Mouse (Mus musculus): ENCODE data around the gene Tpi1. TPM values are rescaled to one million over a fixed set of nuclear protein-coding genes. Genes with fewer than 3 reads are reported as not detected.
"Not testable (repeated sequence)": the region's sequence is repeated elsewhere in the genome, so short reads cannot be mapped to it uniquely, and the experiment has no call there.

Gene Tpi1
- polyA plus RNA-seq, 1 experiment from 2014 or later: 866 TPM

GRCm38 (mm10) chr6:124810566-124811402 lies 3.3 kb downstream of the Tpi1 start:
- not testable (repeated sequence) for H3K9ac ChIP-seq (replicated peaks; ENCODE audit: low read length); H3K4me3 ChIP-seq (ENCODE audit: low read length); ATAC-seq (ENCODE audit: low FRiP score, low TSS enrichment); H3K27me3 ChIP-seq (ENCODE audit: insufficient read depth, low read length); H3K9me3 ChIP-seq (ENCODE audit: low read length); H3K27ac ChIP-seq (ENCODE audit: low read length)
- WGBS: 85% methylated on average over 11 of the region's 11 CpGs
- Histone ChIP-seq H3K36me3 (ENCODE audit: insufficient read depth, low read length) (peaks cover 11% of the 10 kb centered on the region), H3K4me2 (replicated peaks; ENCODE audit: low read depth, low read length) (0 out of 2 replicates have a peak overlapping the region, but pooled peaks have one; percentile 98), H3K4me1 (ENCODE audit: insufficient read depth, low read length) (peaks cover 50% of the 10 kb centered on the region)

GRCm38 (mm10) chr6:124809775-124810538 lies 4.1 kb downstream of the Tpi1 start:
- peaks cover 11% of the 10 kb centered on the region for H3K36me3 ChIP-seq (ENCODE audit: insufficient read depth, low read length)
- peaks cover 46% of the 10 kb centered on the region for H3K4me1 ChIP-seq (ENCODE audit: insufficient read depth, low read length)
- peak; percentile 1; the same call in 1 of the 2 replicates for ATAC-seq (ENCODE audit: low FRiP score, low TSS enrichment)
- H3K9me3 ChIP-seq (ENCODE audit: low read length): no peaks in the 10 kb centered on the region
- no peaks in the 10 kb centered on the region for H3K27me3 ChIP-seq (ENCODE audit: insufficient read depth, low read length)
- peak overlapping the region; percentile 98 for H3K27ac ChIP-seq (ENCODE audit: low read length)
- H3K4me2 ChIP-seq (replicated peaks; ENCODE audit: low read depth, low read length): peak overlapping the region; percentile 98
- H3K9ac ChIP-seq (replicated peaks; ENCODE audit: low read length): peak overlapping the region; percentile 86
- 42% methylated on average over 14 of the region's 14 CpGs for WGBS
- H3K4me3 ChIP-seq (ENCODE audit: low read length): peak overlapping the region; percentile 72

GRCm38 (mm10) chr6:124809052-124809774 lies 4.9 kb downstream of the Tpi1 start:
- Histone ChIP-seq H3K4me3 (ENCODE audit: low read length) (peak overlapping the region; percentile 72), H3K27ac (ENCODE audit: low read length) (peak overlapping the region; percentile 98), H3K36me3 (ENCODE audit: insufficient read depth, low read length) (peaks cover 11% of the 10 kb centered on the region), H3K9ac (replicated peaks; ENCODE audit: low read length) (peak overlapping the region; percentile 86), H3K4me2 (replicated peaks; ENCODE audit: low read depth, low read length) (peak overlapping the region; percentile 98), H3K9me3 (ENCODE audit: low read length) (no peaks in the 10 kb centered on the region), H3K27me3 (ENCODE audit: insufficient read depth, low read length) (no peaks in the 10 kb centered on the region), H3K4me1 (ENCODE audit: insufficient read depth, low read length) (peaks cover 39% of the 10 kb centered on the region)
- ATAC-seq (ENCODE audit: low FRiP score, low TSS enrichment): peak; percentile 29
- under 1% methylated on average over 35 of the region's 35 CpGs for WGBS

- Histone ChIP-seq H3K4me3 (ENCODE audit: low read length) (peak within 1 kb of the TSS; percentile 72), H3K9ac (replicated peaks; ENCODE audit: low read length) (peak within 1 kb of the TSS; percentile 86), H3K9me3 (ENCODE audit: low read length) (no peaks in the 10 kb centered on the region), H3K4me2 (replicated peaks; ENCODE audit: low read depth, low read length) (peak within 1 kb of the TSS; percentile 98), H3K27ac (ENCODE audit: low read length) (peak within 1 kb of the TSS; percentile 98), H3K27me3 (ENCODE audit: insufficient read depth, low read length) (no peaks in the 10 kb centered on the region), H3K36me3 (ENCODE audit: insufficient read depth, low read length) (peaks cover 11% of the 10 kb centered on the region), H3K4me1 (ENCODE audit: insufficient read depth, low read length) (peaks cover 37% of the 10 kb centered on the region)
- 3% methylated on average over 29 of the region's 29 CpGs for WGBS
- ATAC-seq (ENCODE audit: low FRiP score, low TSS enrichment): peak; percentile 71
These were observed 5.6 kb downstream of the Tpi1 start, which contains the start of gene Spsb2 for GRCm38 (mm10) chr6:124808358-124809012. Spsb2 (plus strand) TSS chr6:124808661.

- ATAC-seq (ENCODE audit: low FRiP score, low TSS enrichment): no peak
- Histone ChIP-seq H3K36me3 (ENCODE audit: insufficient read depth, low read length) (peaks cover 11% of the 10 kb centered on the region), H3K4me1 (ENCODE audit: insufficient read depth, low read length) (peaks cover 36% of the 10 kb centered on the region), H3K4me2 (replicated peaks; ENCODE audit: low read depth, low read length) (peak overlapping the region; percentile 98), H3K4me3 (ENCODE audit: low read length) (peak overlapping the region; percentile 72), H3K27ac (ENCODE audit: low read length) (peak overlapping the region; percentile 98), H3K9ac (replicated peaks; ENCODE audit: low read length) (peak overlapping the region; percentile 86), H3K27me3 (ENCODE audit: insufficient read depth, low read length) (no peaks in the 10 kb centered on the region), H3K9me3 (ENCODE audit: low read length) (no peaks in the 10 kb centered on the region)
- 71% methylated on average over 6 of the region's 6 CpGs for WGBS
These were observed 6.1 kb downstream of the Tpi1 start for GRCm38 (mm10) chr6:124807986-124808357.

GRCm38 (mm10) chr6:124807366-124807765 lies 6.7 kb downstream of the Tpi1 start:
- Histone ChIP-seq H3K4me3 (ENCODE audit: low read length) (no peak overlapping the region), H3K36me3 (ENCODE audit: insufficient read depth, low read length) (peaks cover 11% of the 10 kb centered on the region), H3K27me3 (ENCODE audit: insufficient read depth, low read length) (no peaks in the 10 kb centered on the region), H3K4me2 (replicated peaks; ENCODE audit: low read depth, low read length) (no peak overlapping the region), H3K9ac (replicated peaks; ENCODE audit: low read length) (no peak overlapping the region), H3K4me1 (ENCODE audit: insufficient read depth, low read length) (peaks cover 30% of the 10 kb centered on the region), H3K9me3 (ENCODE audit: low read length) (no peaks in the 10 kb centered on the region), H3K27ac (ENCODE audit: low read length) (no peak overlapping the region)
- ATAC-seq (ENCODE audit: low FRiP score, low TSS enrichment): no peak
- WGBS: 85% methylated on average over 4 of the region's 4 CpGs

GRCm38 (mm10) chr6:124806446-124807140 lies 7.5 kb downstream of the Tpi1 start:
- no peaks in the 10 kb centered on the region for H3K27me3 ChIP-seq (ENCODE audit: insufficient read depth, low read length)
- peak overlapping the region; percentile 56; the same call in 1 of the 2 replicates for H3K4me3 ChIP-seq (ENCODE audit: low read length)
- peak overlapping the region; percentile 98 for H3K27ac ChIP-seq (ENCODE audit: low read length)
- H3K9ac ChIP-seq (replicated peaks; ENCODE audit: low read length): peak overlapping the region; percentile 3; the same call in 1 of the 2 replicates
- 75% methylated on average over 7 of the region's 7 CpGs for WGBS
- H3K4me2 ChIP-seq (replicated peaks; ENCODE audit: low read depth, low read length): peak overlapping the region; percentile 83
- H3K4me1 ChIP-seq (ENCODE audit: insufficient read depth, low read length): peaks cover 22% of the 10 kb centered on the region
- no peaks in the 10 kb centered on the region for H3K9me3 ChIP-seq (ENCODE audit: low read length)
- ATAC-seq (ENCODE audit: low FRiP score, low TSS enrichment): no peak
- H3K36me3 ChIP-seq (ENCODE audit: insufficient read depth, low read length): peaks cover 3% of the 10 kb centered on the region

GRCm38 (mm10) chr6:124805341-124806321 lies 8.5 kb downstream of the Tpi1 start:
- H3K4me2 ChIP-seq (replicated peaks; ENCODE audit: low read depth, low read length): peak overlapping the region; percentile 83
- H3K27me3 ChIP-seq (ENCODE audit: insufficient read depth, low read length): no peaks in the 10 kb centered on the region
- H3K4me3 ChIP-seq (ENCODE audit: low read length): peak overlapping the region; percentile 56
- peaks cover 22% of the 10 kb centered on the region for H3K4me1 ChIP-seq (ENCODE audit: insufficient read depth, low read length)
- under 1% methylated on average over 34 of the region's 34 CpGs for WGBS
- H3K27ac ChIP-seq (ENCODE audit: low read length): peak overlapping the region; percentile 98
- ATAC-seq (ENCODE audit: low FRiP score, low TSS enrichment): peak; percentile 72
- H3K9ac ChIP-seq (replicated peaks; ENCODE audit: low read length): peak overlapping the region; percentile 72
- H3K9me3 ChIP-seq (ENCODE audit: low read length): no peaks in the 10 kb centered on the region
- H3K36me3 ChIP-seq (ENCODE audit: insufficient read depth, low read length): no peaks in the 10 kb centered on the region

All from kidney, embryonic 16.5 days (tissue).